Mouse (Mus musculus) macrophage (primary cell): ENCODE results near the gene Sec14l2. TPM values are rescaled to one million over a fixed set of nuclear protein-coding genes. Genes with fewer than 3 reads are reported as not detected.

ENCODE experiments used
- H3K27ac ChIP-seq: fragments of 350-480 bp; formaldehyde crosslinking; 2 replicates; pipeline ENCODE4 v1.9.0; 2021
- H3K36me3 ChIP-seq: fragments of 350-480 bp; formaldehyde crosslinking; 2 replicates; pipeline ENCODE4 v1.9.0; 2021; ENCODE audit errors: inconsistent target
- H3K4me3 ChIP-seq: fragments of 350-480 bp; formaldehyde crosslinking; 2 replicates; pipeline ENCODE4 v1.9.0; 2021; ENCODE audit errors: inconsistent target
- H3K79me2 ChIP-seq: fragments of 350-480 bp; formaldehyde crosslinking; 2 replicates; pipeline ENCODE4 v1.9.0; 2021; ENCODE audit errors: inconsistent target
- WGBS: methylation state at CpG from one replicate; pipeline ENCODE4 v1.1.7; 2026; ENCODE audit warnings: inconsistent platforms; ENCODE audit not compliant: missing documents; 5-methylcytosine and 5-hydroxymethylcytosine counted together
- polyA plus RNA-seq: library from polyadenylated mRNA; stranded (reverse); fragments of 250-400 nt; gene quantifications from 3 replicates; pipeline ENCODE4 v1.2.4, GENCODE M21; 2018; ENCODE audit warnings: inconsistent platforms

Sec14l2 gene
- polyA plus RNA-seq, 1 experiment from 2014 or later, result 0.22 TPM

- Histone ChIP-seq H3K27ac (no peak overlapping the region), H3K4me3 (no peak overlapping the region), H3K36me3 (no peaks in the 10 kb centered on the region), H3K79me2 (no peaks in the 10 kb centered on the region)
- 75% methylated on average over 1 of the region's 1 CpGs for WGBS
Observed at GRCm38 (mm10) chr11:4069664-4070063, 53.6 kb downstream of the Sec14l2 start.

- WGBS, result 64% methylated on average over 5 of the region's 5 CpGs
- Histone ChIP-seq H3K36me3 (no peaks in the 10 kb centered on the region), H3K4me3 (no peak within 1 kb of the TSS), H3K79me2 (no peaks in the 10 kb centered on the region), H3K27ac (no peak within 1 kb of the TSS)
Observed at GRCm38 (mm10) chr11:4064627-4065122, 58.5 kb downstream of the Sec14l2 start, which contains the start of gene Sec14l3. Gene Sec14l3 (plus strand): TSS chr11:4064841.

DNA sequence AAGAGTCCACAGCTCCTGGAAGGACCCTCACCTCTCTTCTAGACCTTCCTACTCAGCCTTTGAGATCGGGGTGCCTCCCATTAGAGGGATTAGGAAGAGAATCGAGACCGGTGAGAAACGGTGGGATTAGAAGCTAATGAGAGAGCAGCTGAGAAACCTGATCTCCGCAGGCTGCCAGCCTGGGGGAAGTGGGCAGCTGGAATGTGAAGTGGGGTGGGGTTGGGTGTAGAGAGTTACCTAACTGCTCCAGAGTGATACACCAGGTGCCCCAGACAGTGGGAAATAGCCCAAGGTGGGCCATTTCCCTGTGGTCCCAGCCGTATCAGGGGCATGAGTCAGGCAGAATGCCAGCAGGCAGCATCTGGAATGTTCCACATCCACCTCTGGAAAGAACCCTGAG lies 60.2 kb downstream of the Sec14l2 start:
- 77% methylated on average over 5 of the region's 6 CpGs for WGBS
- H3K36me3 ChIP-seq, result no peaks in the 10 kb centered on the region
- H3K27ac ChIP-seq, result no peak overlapping the region
- H3K79me2 ChIP-seq, result no peaks in the 10 kb centered on the region
- H3K4me3 ChIP-seq, result no peak overlapping the region

- Histone ChIP-seq H3K4me3 (no peak overlapping the region), H3K79me2 (no peaks in the 10 kb centered on the region), H3K36me3 (no peaks in the 10 kb centered on the region), H3K27ac (no peak overlapping the region)
- 100% methylated on average over 4 of the region's 4 CpGs for WGBS
Observed at GRCm38 (mm10) chr11:4062523-4062922, 60.7 kb downstream of the Sec14l2 start.

DNA sequence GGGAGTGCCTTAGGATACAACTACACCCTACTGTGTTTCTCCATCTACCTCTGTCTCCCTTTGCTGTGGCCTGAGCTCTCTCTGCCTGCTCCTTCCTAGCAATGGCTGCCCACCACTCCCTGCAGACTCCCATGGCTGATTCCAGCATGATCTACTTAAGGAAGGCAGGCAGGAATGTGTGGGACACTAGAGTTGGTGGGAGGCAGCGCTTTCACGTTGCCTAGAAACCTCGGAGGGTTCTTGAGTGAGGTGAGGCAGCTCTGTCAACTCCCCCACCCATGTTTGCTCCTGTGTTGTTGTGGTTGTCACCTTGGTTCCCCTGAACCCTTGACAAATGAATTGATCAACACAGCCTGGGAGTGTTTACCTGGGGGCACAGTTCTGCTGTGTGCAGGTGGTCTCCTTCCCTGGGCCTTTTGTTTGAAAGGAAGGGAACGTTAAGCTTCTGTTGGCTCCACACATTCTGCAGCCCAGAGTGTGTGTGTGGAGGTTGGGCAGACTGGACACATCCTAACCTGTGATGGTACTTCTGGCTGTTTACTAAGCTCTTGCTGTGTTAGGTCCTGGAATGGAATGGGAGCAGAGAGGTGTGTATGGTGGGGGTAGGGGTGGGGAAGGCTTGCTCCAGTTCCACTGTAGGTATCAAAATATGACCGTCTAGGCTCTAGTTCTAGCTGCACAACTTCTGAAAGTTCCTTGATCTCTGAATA lies 62.2 kb downstream of the Sec14l2 start:
- WGBS, result 96% methylated on average over 5 of the region's 5 CpGs

DNA sequence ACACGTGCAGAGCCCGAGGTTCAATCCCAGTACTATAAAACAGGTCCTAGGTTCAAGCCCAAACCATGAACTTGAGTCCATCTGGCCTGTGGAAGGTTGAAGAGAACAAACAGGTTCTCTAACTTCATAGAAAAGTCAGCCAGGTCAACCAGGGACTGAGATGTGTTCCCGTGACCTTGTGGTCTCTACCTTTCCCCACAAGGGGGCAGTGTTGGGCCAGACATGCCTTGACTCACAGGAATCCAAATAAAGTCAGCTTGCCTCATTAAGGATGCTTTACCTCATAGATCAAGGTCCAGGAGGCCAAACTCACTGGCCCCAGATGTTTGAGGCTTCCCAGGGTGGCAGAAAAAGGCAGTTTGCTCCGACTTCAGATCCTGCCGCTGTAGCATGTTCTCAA lies 69.6 kb downstream of the Sec14l2 start:
- 22% methylated on average over 5 of the region's 5 CpGs for WGBS
- no peaks in the 10 kb centered on the region for H3K36me3 ChIP-seq
- H3K27ac ChIP-seq, result no peak overlapping the region
- H3K4me3 ChIP-seq, result no peak overlapping the region
- H3K79me2 ChIP-seq, result no peaks in the 10 kb centered on the region

More for the DNA sequence above, 62.2 kb downstream of the Sec14l2 start:
- H3K4me3 ChIP-seq, result no peak overlapping the region
- no peaks in the 10 kb centered on the region for H3K79me2 ChIP-seq
- no peaks in the 10 kb centered on the region for H3K36me3 ChIP-seq
- H3K27ac ChIP-seq, result no peak overlapping the region

DNA sequence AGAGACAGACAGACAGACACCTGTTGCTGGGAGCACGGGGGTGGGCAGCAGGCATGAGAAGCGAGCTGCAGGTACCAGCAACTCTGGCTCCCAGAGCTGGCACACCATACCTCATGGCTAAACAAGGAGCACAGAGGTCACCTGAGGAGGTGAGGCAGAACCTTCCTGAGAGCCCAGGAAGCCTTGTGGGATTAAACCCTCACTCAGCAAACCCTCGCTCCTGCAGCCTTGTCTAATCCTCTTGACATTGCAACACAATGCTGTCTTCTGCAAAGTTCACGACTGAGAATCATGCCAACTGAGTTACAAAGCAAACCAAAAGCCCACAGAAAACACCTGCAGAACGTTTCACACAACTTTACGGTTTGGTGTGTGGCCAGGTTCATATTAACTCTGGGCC lies 74.8 kb downstream of the Sec14l2 start:
- WGBS, result 91% methylated on average over 5 of the region's 6 CpGs
- Histone ChIP-seq H3K79me2 (no peaks in the 10 kb centered on the region), H3K4me3 (no peak overlapping the region), H3K36me3 (no peaks in the 10 kb centered on the region), H3K27ac (no peak overlapping the region)

GRCm38 (mm10) chr11:4047766-4048165 lies 75.4 kb downstream of the Sec14l2 start:
- H3K4me3 ChIP-seq, result no peak overlapping the region
- H3K36me3 ChIP-seq, result no peaks in the 10 kb centered on the region
- 93% methylated on average over 2 of the region's 2 CpGs for WGBS
- H3K79me2 ChIP-seq, result no peaks in the 10 kb centered on the region
- no peak overlapping the region for H3K27ac ChIP-seq

Other genes with a start within 250 kb of the Sec14l2 start
- 0.23 to 0.27 TPM (median 0.26 TPM) in 3 replicates for gene 4921536K21Rik, start 228.3 kb downstream of the Sec14l2 start, polyA plus RNA-seq
- gene Dusp18, start 228.2 kb downstream of the Sec14l2 start, polyA plus RNA-seq, result 1.5 to 2.8 TPM (median 1.5 TPM) in 3 replicates
- gene Slc35e4, start 208.8 kb downstream of the Sec14l2 start, polyA plus RNA-seq, result 7.6 to 21.0 TPM (median 11.5 TPM) in 3 replicates
- gene Tcn2, start 191.3 kb downstream of the Sec14l2 start, polyA plus RNA-seq, result 146 to 274 TPM (median 178 TPM) in 3 replicates
- 48.4 to 113 TPM (median 80.4 TPM) in 3 replicates for gene Pes1, start 159.4 kb downstream of the Sec14l2 start, polyA plus RNA-seq
- not detected in 3 replicates for gene 4930556J24Rik, start 146.6 kb downstream of the Sec14l2 start, polyA plus RNA-seq
- gene Gal3st1, start 139.8 kb downstream of the Sec14l2 start, polyA plus RNA-seq, result not detected in 3 replicates
- not detected in 3 replicates for gene Sec14l4, start 92.0 kb downstream of the Sec14l2 start, polyA plus RNA-seq
- gene Sec14l3, start 58.6 kb downstream of the Sec14l2 start, polyA plus RNA-seq, result not detected in 3 replicates
- 1.4 to 1.6 TPM (median 1.5 TPM) in 3 replicates for gene Mtfp1, start 28.0 kb downstream of the Sec14l2 start, polyA plus RNA-seq
- gene Rnf215, start 11.8 kb upstream of the Sec14l2 start, polyA plus RNA-seq, result 7.0 to 14.0 TPM (median 11.5 TPM) in 3 replicates
- gene Ccdc157, start 36.9 kb upstream of the Sec14l2 start, polyA plus RNA-seq, result 0.62 to 1.1 TPM (median 1.0 TPM) in 3 replicates
- gene Sf3a1, start 36.9 kb upstream of the Sec14l2 start, polyA plus RNA-seq, result 22.6 to 31.7 TPM (median 29.8 TPM) in 3 replicates
- 9.4 to 23.8 TPM (median 16.5 TPM) in 3 replicates for gene Tbc1d10a, start 63.4 kb upstream of the Sec14l2 start, polyA plus RNA-seq
- 2.2 to 3.4 TPM (median 2.2 TPM) in 3 replicates for gene Castor1, start 94.8 kb upstream of the Sec14l2 start, polyA plus RNA-seq
- 9.4 to 10.8 TPM (median 9.9 TPM) in 3 replicates for gene Osm, start 113.0 kb upstream of the Sec14l2 start, polyA plus RNA-seq
- 0.06 to 0.14 TPM in 2 of 3 replicates, not detected in the other for gene Lif, start 134.1 kb upstream of the Sec14l2 start, polyA plus RNA-seq